In genomic region chr9:104408571-104409294, GRCm38 (mm10) we compare ENCODE assay signal across 8 mouse cellular contexts.
DNase-seq lines count a peak whose midpoint lies in the region; ATAC-seq and TF ChIP-seq lines count a peak whose summit lies in the region.

No protein-coding gene starts in this region.

- no peak for TF ChIP-seq EP300 in lung, postnatal 0 days (IDR thresholded peaks at IDR 0.05)

- WGBS in hindbrain, embryonic 10.5 days = 19% methylated on average over 21 of the region's 21 CpGs
- 19% methylated on average over 21 of the region's 21 CpGs for WGBS in lung, postnatal 0 days

- H3K9me3 ChIP-seq in hindbrain, embryonic 10.5 days = no peaks in the 10 kb centered on the region
- no peaks in the 10 kb centered on the region for H3K9me3 ChIP-seq in lung, postnatal 0 days (ENCODE audit: low read length)

- H3K4me1 ChIP-seq in hindbrain, embryonic 10.5 days (replicated peaks) = peaks cover 14% of the 10 kb centered on the region
- no peaks in the 10 kb centered on the region for H3K4me1 ChIP-seq in lung, postnatal 0 days (ENCODE audit: insufficient read depth, low read depth, low read length)

- no peak overlapping the region for H3K27ac ChIP-seq in hindbrain, embryonic 10.5 days
- no peak overlapping the region for H3K27ac ChIP-seq in lung, postnatal 0 days (ENCODE audit: low read length)

- no peak for TF ChIP-seq CTCF in lung, postnatal 0 days (IDR thresholded peaks at IDR 0.05)

- peak; percentile 23; the same call in 1 of the 2 replicates for ATAC-seq in lung, postnatal 0 days

- H3K27me3 ChIP-seq in hindbrain, embryonic 10.5 days (ENCODE audit: insufficient read depth, poor library complexity, severe bottlenecking) = no peaks in the 10 kb centered on the region
- H3K27me3 ChIP-seq in lung, postnatal 0 days (replicated peaks; ENCODE audit: insufficient read depth, low read length) = no peaks in the 10 kb centered on the region

- H3K4me3 ChIP-seq in hindbrain, embryonic 10.5 days = peak overlapping the region; percentile 55
- H3K4me3 ChIP-seq in lung, postnatal 0 days (ENCODE audit: low read depth, low read length) = no peak overlapping the region

- peak; percentile 15 for DNase-seq in thymus, postnatal 4 days
- no peak for DNase-seq in thymus, postnatal 36 days
- DNase-seq in embryo, embryonic 11.5 days (ENCODE audit: low read depth, low spot score) = peak; percentile 41
- peak; percentile 68 for DNase-seq in hindbrain, embryonic 10.5 days (ENCODE audit: low spot score)
- peak; percentile 47 to 58 for DNase-seq in layer of hippocampus, adult 8-10 months (ENCODE audit: low spot score in 2 of 2)
- DNase-seq in lung, postnatal 0 days (ENCODE audit: low spot score) = peak; percentile 26
- DNase-seq in right cerebral cortex, postnatal 36 days (ENCODE audit: low spot score in 2 of 2) = peak; percentile 28 to 42
- no peak for DNase-seq in spleen, adult 12 weeks (ENCODE audit: low spot score)

- H3K9ac ChIP-seq in lung, postnatal 0 days (replicated peaks; ENCODE audit: low read depth) = no peak overlapping the region

- peak overlapping the region; percentile 27 for H3K4me2 ChIP-seq in lung, postnatal 0 days (replicated peaks; ENCODE audit: low read depth, low read length)

- no peaks in the 10 kb centered on the region for H3K36me3 ChIP-seq in hindbrain, embryonic 10.5 days
- H3K36me3 ChIP-seq in lung, postnatal 0 days (ENCODE audit: insufficient read depth, low read length) = no peaks in the 10 kb centered on the region

Comparison
In these comparisons a context has a peak if more than half of its experiments do, and no peak if none do; other contexts are left out.
1. DNase-seq: peak in thymus, postnatal 4 days (single experiment), embryo, embryonic 11.5 days (single experiment), hindbrain, embryonic 10.5 days (single experiment), layer of hippocampus, adult 8-10 months (2 of 2), lung, postnatal 0 days (single experiment) and right cerebral cortex, postnatal 36 days (2 of 2); none in thymus, postnatal 36 days (0 of 2) and spleen, adult 12 weeks (single experiment).